Mouse (Mus musculus) stomach, postnatal 0 days (tissue): ENCODE data around the gene Adgrf1.

ENCODE experiments used
- CTCF ChIP-seq: IDR thresholded peaks from 2 replicates; pipeline ENCODE4 v1.5.1; 2016; ENCODE audit warnings: antibody characterized with exemption, low read depth, mild to moderate bottlenecking, moderate library complexity
- EP300 ChIP-seq: optimal IDR thresholded peaks from 2 replicates; pipeline ENCODE3; 2016; ENCODE audit warnings: antibody characterized with exemption

DNA sequence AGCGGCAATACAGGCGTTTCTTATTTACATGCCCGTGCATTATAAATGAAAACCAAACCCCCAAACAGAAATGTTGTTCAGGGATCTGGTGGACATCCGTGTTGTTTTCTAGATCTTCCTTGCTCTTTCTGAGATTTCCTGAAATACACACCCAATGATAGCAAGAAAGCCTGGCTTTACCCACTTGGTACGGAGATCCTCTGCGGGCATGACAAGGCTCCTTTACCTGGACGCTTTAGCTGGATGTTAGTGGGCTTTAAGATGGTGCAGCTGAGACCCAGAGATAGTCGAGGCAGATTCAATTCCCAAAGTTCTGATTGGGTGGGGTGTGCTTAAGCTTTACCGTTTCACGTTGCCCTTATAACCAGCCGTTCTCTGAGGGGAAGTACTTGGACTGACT is 90.9 kb downstream of the Adgrf1 start:
- no peak for TF ChIP-seq EP300
- TF ChIP-seq CTCF = no peak
